Mouse (Mus musculus) kidney, postnatal 0 days (tissue): ENCODE results near the gene Ube2h. TPM values are rescaled to one million over a fixed set of nuclear protein-coding genes. Genes with fewer than 3 reads are reported as not detected.
A peak's percentile ranks its signal among the peaks of the same experiment; 100 is the strongest.

Experiments
- ATAC-seq: fragments of 200-750 bp; cut with Nextera tagmentation; replicated peaks from 2 replicates; pipeline ENCODE4 v1.8.0; 2017; ENCODE audit warnings: low read depth, moderate number of reproducible peaks, moderate TSS enrichment, moderate library complexity; ENCODE audit not compliant: low FRiP score
- DNase-seq: peaks from one replicate; pipeline ENCODE4 v3.0.0-alpha.2; 2016; ENCODE audit warnings: low spot score
- H3K27ac ChIP-seq: fragments of 300-500 bp; sonication (generic); 2 replicates; pipeline ENCODE4 v1.5.1; 2014; ENCODE audit warnings: mild to moderate bottlenecking
- H3K27me3 ChIP-seq: fragments of 300-500 bp; sonication (generic); 2 replicates; pipeline ENCODE4 v1.6.1; 2014; ENCODE audit warnings: low read length, mixed read lengths; ENCODE audit not compliant: insufficient read depth
- H3K36me3 ChIP-seq: fragments of 300-500 bp; sonication (generic); 2 replicates; pipeline ENCODE4 v1.6.1; 2014; ENCODE audit warnings: low read length, mixed read lengths; ENCODE audit not compliant: insufficient read depth
- H3K4me1 ChIP-seq: fragments of 300-500 bp; sonication (generic); replicated peaks from 2 replicates; pipeline ENCODE4 v1.6.1; 2014; ENCODE audit warnings: antibody characterized with exemption, low read length, mixed read lengths; ENCODE audit not compliant: insufficient read depth
- H3K4me2 ChIP-seq: fragments of 300-500 bp; sonication (generic); 2 replicates; pipeline ENCODE4 v1.6.1; 2014; ENCODE audit warnings: mild to moderate bottlenecking, low read length, moderate library complexity, mixed read lengths
- H3K4me3 ChIP-seq: fragments of 300-500 bp; sonication (generic); replicated peaks from 2 replicates; pipeline ENCODE4 v1.5.1; 2014; ENCODE audit warnings: low read depth, low read length
- H3K9ac ChIP-seq: fragments of 300-500 bp; sonication (generic); 2 replicates; pipeline ENCODE4 v1.6.1; 2014; ENCODE audit warnings: low read depth, low read length
- H3K9me3 ChIP-seq: fragments of 300-500 bp; sonication (generic); replicated peaks from 2 replicates; pipeline ENCODE4 v1.6.1; 2016; ENCODE audit warnings: low read length, inconsistent platforms, mixed read lengths
- CTCF ChIP-seq: IDR thresholded peaks from 2 replicates; pipeline ENCODE4 v1.5.1; 2016; ENCODE audit warnings: antibody characterized with exemption, low read depth, mild to moderate bottlenecking, moderate library complexity
- WGBS: fragments of 180-500 bp; shearing (Covaris S2); extraction: QIAGEN DNeasy Blood & Tissue Kit; methylation state at CpG from one replicate; pipeline ENCODE4 v1.1.7; 2014; 5-methylcytosine and 5-hydroxymethylcytosine counted together
- polyA plus RNA-seq: library from polyadenylated mRNA; unstranded; fragments of >200 nt; fragmentation: Nextera tagmentation; extraction: Ambion mirVana; gene quantifications from 2 replicates; pipeline ENCODE4 v1.2.1, GENCODE M21; 2015

The Ube2h gene
- polyA plus RNA-seq, 1 experiment from 2014 or later, result 38.2 TPM

DNA sequence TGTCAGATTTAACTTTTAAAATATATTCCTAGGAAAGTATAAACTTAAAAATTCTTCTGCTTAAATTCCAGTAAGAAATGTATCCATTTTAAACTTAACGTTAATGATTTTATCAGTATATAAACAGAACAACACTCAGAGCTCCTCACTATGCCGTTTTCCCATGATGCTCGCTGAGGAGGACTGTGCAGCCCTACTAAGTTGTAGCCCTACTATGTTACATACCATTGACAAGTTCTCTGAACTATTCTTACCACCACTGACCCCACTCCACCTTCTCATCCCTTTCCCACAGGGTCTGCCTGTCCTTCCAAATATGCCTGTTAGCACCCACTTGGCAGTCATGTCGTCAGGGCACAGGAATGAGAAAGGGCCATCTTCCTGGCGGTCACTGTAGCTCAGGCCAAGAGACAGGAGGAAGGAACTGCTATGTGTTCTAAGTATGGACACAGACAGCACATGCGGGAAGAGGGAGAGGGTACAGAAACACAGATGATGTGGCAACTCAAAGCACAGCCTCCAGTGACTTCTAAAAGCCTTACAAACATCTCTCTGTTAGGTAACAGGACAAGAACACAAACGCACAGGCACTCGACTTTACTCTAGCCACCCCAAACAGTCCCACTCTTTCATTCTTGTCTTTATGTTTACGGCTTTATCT lies 60.9 kb downstream of the Ube2h start:
- Histone ChIP-seq H3K4me3 (no peak overlapping the region), H3K9me3 (no peaks in the 10 kb centered on the region), H3K4me2 (no peak overlapping the region), H3K9ac (no peak overlapping the region), H3K27me3 (no peaks in the 10 kb centered on the region), H3K36me3 (0 out of 2 replicates have a peak, but pooled peaks cover 14% of the 10 kb centered on the region), H3K27ac (no peak overlapping the region), H3K4me1 (no peaks in the 10 kb centered on the region)
- DNase-seq, result peak; percentile 33
- TF ChIP-seq CTCF, result no peak
- 75% methylated on average over 9 of the region's 9 CpGs for WGBS
- no peak for ATAC-seq

DNA sequence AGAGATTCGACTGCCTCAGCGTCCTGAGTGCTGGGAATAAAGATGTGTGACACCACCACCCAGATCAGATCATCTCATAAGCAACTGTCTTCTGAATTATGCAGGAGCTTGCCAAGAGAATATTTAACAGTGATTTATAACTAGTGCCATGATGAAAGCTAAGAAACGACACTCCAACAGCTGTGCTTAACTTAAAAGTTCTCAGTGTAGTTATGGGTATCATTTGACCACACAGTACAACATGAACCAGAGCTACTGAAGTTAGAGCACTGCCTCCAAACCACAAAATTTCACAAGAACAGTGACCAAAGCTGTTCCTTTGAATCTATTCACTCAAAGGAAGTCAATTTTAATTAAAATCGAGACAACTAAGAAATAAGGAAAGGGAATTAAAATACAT lies 61.4 kb downstream of the Ube2h start:
- 77% methylated on average over 4 of the region's 4 CpGs for WGBS
- Histone ChIP-seq H3K9ac (no peak overlapping the region), H3K4me3 (no peak overlapping the region), H3K4me1 (no peaks in the 10 kb centered on the region), H3K36me3 (0 out of 2 replicates have a peak, but pooled peaks cover 14% of the 10 kb centered on the region), H3K27ac (no peak overlapping the region), H3K9me3 (no peaks in the 10 kb centered on the region), H3K4me2 (no peak overlapping the region), H3K27me3 (no peaks in the 10 kb centered on the region)
- ATAC-seq, result no peak
- no peak for TF ChIP-seq CTCF
- no peak for DNase-seq

DNA sequence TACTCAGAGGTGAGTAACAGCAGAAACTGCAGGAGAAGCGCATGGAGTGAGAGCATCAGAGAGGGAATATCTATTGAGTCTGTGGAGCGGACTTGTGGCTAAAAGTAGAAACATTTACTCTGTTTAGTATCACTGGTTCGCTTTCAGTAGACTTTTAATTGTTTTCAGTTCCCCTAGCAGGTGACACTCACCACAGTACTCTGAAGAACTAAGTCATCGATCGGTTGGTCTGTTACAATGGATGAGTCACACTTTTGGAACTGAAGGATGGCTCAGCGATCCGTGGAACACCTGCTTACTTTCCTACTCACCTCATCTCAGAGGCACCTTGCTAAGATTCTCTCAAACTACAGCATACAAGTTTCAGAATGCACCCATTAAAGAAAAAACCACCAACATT lies 64.2 kb downstream of the Ube2h start:
- no peak overlapping the region for H3K4me3 ChIP-seq
- 0 out of 2 replicates have a peak, but pooled peaks cover 17% of the 10 kb centered on the region for H3K36me3 ChIP-seq
- DNase-seq (no peak), ATAC-seq (no peak)
- no peak overlapping the region for H3K4me2 ChIP-seq
- H3K9me3 ChIP-seq, result no peaks in the 10 kb centered on the region
- no peak overlapping the region for H3K27ac ChIP-seq
- no peaks in the 10 kb centered on the region for H3K4me1 ChIP-seq
- no peak overlapping the region for H3K9ac ChIP-seq
- TF ChIP-seq CTCF, result no peak
- WGBS, result 81% methylated on average over 7 of the region's 7 CpGs
- H3K27me3 ChIP-seq, result no peaks in the 10 kb centered on the region

DNA sequence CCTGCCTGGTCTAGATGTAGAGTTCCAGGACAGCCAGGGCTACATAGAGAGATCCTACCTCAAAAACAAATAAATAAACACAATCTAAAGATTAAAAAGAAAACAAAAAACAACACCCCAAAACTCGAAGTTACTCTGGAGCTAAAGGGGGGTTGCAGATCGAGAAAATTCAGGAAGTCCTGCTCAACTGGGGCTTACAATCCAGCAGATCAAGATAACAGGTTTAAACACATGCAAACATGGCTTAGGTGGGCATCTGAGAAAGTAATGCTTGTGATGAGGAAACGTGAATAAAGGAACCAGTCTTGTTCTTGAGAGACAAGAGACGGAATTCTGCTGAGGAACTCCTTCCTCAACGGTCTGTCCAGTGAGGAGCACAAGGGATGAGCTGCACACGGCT lies 65.1 kb downstream of the Ube2h start:
- Histone ChIP-seq H3K9me3 (no peaks in the 10 kb centered on the region), H3K4me3 (no peak overlapping the region), H3K27me3 (no peaks in the 10 kb centered on the region), H3K9ac (no peak overlapping the region), H3K36me3 (0 out of 2 replicates have a peak, but pooled peaks cover 14% of the 10 kb centered on the region), H3K4me2 (no peak overlapping the region), H3K27ac (no peak overlapping the region), H3K4me1 (no peaks in the 10 kb centered on the region)
- no peak for DNase-seq
- TF ChIP-seq CTCF, result no peak
- no peak for ATAC-seq
- 82% methylated on average over 6 of the region's 6 CpGs for WGBS

DNA sequence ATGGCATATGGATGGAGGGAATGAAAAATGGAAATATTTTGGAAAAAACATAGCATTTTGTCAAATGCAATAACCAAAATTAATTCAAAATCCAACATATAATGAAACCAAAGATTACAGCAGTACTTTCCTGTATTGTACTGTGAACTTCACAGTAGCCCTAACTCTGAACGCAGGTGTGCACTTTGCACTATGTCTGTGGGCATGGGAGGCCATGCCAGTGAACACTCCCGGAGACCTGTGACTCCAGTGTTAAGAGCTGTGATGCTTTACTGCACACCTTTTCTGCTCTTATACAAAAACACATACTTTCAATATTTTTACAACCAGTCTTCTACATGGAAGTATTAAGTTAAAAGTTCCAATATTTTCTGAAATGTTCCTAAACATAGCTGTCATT lies 66.3 kb downstream of the Ube2h start:
- 89% methylated on average over 2 of the region's 2 CpGs for WGBS
- TF ChIP-seq CTCF, result no peak
- Histone ChIP-seq H3K27me3 (no peaks in the 10 kb centered on the region), H3K9me3 (no peaks in the 10 kb centered on the region), H3K27ac (no peak overlapping the region), H3K4me3 (no peak overlapping the region), H3K4me2 (no peak overlapping the region), H3K36me3 (0 out of 2 replicates have a peak, but pooled peaks cover 14% of the 10 kb centered on the region), H3K4me1 (no peaks in the 10 kb centered on the region), H3K9ac (no peak overlapping the region)
- no peak for DNase-seq
- ATAC-seq, result no peak

DNA sequence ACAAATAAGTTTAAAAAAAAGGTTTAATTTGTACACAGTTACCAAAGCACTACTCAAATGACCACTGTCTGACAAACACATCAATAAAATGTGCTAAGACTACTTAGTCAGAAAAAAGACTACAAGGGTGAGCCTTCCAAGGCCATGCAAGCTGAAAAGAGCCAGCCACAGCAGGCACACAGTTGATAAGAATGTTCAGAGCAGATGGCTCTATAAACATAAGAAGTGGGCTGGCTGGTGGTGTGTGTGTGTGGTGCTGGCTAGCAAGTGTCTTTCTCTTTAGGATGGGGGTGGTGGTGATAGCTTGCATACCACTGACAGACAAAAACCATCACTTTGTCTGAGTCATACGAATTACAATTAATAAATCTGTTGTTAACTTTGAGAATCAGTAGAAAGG lies 67.8 kb downstream of the Ube2h start:
- no peaks in the 10 kb centered on the region for H3K4me1 ChIP-seq
- no peaks in the 10 kb centered on the region for H3K27me3 ChIP-seq
- ATAC-seq, result no peak
- no peak overlapping the region for H3K27ac ChIP-seq
- no peak overlapping the region for H3K4me2 ChIP-seq
- WGBS, result 80% methylated on average over 1 of the region's 1 CpGs
- no peak for DNase-seq
- no peak for TF ChIP-seq CTCF
- H3K4me3 ChIP-seq, result no peak overlapping the region
- no peaks in the 10 kb centered on the region for H3K9me3 ChIP-seq
- H3K36me3 ChIP-seq, result 0 out of 2 replicates have a peak, but pooled peaks cover 14% of the 10 kb centered on the region
- H3K9ac ChIP-seq, result no peak overlapping the region
